In the genomic region with DNA sequence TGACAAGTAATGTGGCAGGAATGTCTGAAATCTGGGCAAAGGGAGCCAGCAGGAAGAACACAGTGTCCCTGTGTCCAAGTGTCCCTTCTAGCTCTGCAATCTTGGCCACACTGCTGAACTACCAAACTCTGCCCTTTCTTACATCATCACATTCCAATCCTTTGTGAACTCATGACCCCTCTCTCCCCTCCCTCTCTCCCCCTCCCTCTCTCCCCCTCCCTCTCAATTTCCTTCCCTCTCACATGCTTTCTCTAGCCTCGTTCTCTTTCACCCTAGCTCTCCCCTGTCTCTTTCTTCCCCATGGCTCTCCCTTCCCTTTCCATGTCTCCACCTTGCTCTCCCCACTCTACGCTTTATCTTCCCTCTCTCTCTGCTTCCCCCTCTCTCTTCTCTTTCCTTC, we compare ENCODE assay signal across 28 mouse cellular contexts. TPM values are rescaled to one million over a fixed set of nuclear protein-coding genes. Genes with fewer than 3 reads are reported as not detected.
"Had no signal": no experiment of that assay in that cellular context is flagged by ENCODE, and none has a peak within 500 bp of the region (broad histone marks: within the 10 kb centered on the region; RNA-seq: fewer than 3 reads in every experiment).

A gene (minus strand): TSS at position 101 of the 400 bp plus-strand sequence.

- ATAC-seq: midbrain, embryonic 16.5 days had no signal

- H3K27me3 ChIP-seq: midbrain, embryonic 12.5 days; neural tube, embryonic 13.5 days; neural tube, embryonic 15.5 days had no signal

- H3K9me3 ChIP-seq: midbrain, embryonic 10.5 days; midbrain, embryonic 12.5 days; neural tube, embryonic 13.5 days; neural tube, embryonic 15.5 days had no signal

- H3K36me3 ChIP-seq: midbrain, embryonic 10.5 days; midbrain, embryonic 12.5 days; neural tube, embryonic 13.5 days; neural tube, embryonic 15.5 days had no signal

- H3K4me3 ChIP-seq: midbrain, embryonic 10.5 days; midbrain, embryonic 12.5 days; myocyte; neural tube, embryonic 13.5 days; neural tube, embryonic 15.5 days had no signal

- H3K4me2 ChIP-seq: lung, embryonic 14.5 days; midbrain, embryonic 12.5 days; neural tube, embryonic 13.5 days; neural tube, embryonic 15.5 days had no signal

- H3K4me1 ChIP-seq: midbrain, embryonic 10.5 days; midbrain, embryonic 12.5 days; neural tube, embryonic 13.5 days; neural tube, embryonic 15.5 days had no signal

- H3K27ac ChIP-seq: midbrain, embryonic 10.5 days; midbrain, embryonic 12.5 days; neural tube, embryonic 13.5 days; neural tube, embryonic 15.5 days had no signal

- H3K9ac ChIP-seq: lung, embryonic 14.5 days; midbrain, embryonic 12.5 days; neural tube, embryonic 13.5 days; neural tube, embryonic 15.5 days had no signal

- DNase-seq: lung, adult 18-20 months; lung, embryonic 14.5 days; lung, postnatal 10 days; lung, postnatal 4 days; midbrain, embryonic 14.5 days; retina, postnatal 1 day; right cerebral cortex, adult 18-20 months; right cerebral cortex, postnatal 25 days; right cerebral cortex, postnatal 4 days; spleen, adult 18-20 months; thymus, adult 18-20 months; thymus, postnatal 14 days; thymus, postnatal 36 days had no signal

RNA-seq across cellular contexts. Expression of the gene that starts here (rescaled TPM):
- total RNA-seq: megakaryocyte, adult 5-6 weeks; megakaryocyte-erythroid progenitor cell, adult 5-6 weeks had no signal
- polyA plus RNA-seq: liver, embryonic 16.5 days; lung, embryonic 14.5 days; lung, embryonic 16.5 days; midbrain, embryonic 10.5 days; midbrain, embryonic 12.5 days; midbrain, embryonic 14.5 days; midbrain, embryonic 16.5 days; myocyte; neural tube, embryonic 11.5 days; neural tube, embryonic 13.5 days; neural tube, embryonic 15.5 days; small intestine, adult 2 months; stomach, embryonic 14.5 days; stomach, embryonic 16.5 days; thymus, postnatal 0 days had no signal
